Mouse (Mus musculus) cerebellum, adult 11 months (tissue): ENCODE measurements at regions not wholly inside any gene's neighbourhood (a gene's known extent, or its start where the extent isn't known, plus 50 kb on each side); places are given as distances from the start of the nearest gene placed in this dataset.
A peak's percentile ranks its signal among the peaks of the same experiment; 100 is the strongest.

Experiments
- DNase-seq: peaks from one replicate; pipeline ENCODE4 v3.0.0; 2022

DNA sequence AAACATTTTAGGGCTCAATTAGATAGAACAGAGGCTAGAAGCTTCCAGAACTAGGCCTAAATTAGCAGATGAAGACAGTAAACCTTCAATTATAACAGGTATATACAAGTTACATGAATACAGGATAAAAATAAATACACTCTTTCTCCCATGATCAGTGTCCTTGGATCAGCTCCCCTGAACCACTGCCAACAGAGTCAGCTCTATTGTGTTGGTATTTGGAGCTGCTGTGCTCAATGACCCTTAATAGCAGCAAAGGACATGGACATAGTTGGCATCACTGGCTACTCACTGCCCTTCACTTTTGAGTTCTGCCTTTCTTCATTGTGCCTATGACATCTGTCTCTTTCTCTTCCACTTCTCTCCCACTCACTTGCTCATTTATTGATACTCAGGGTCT, 639.1 kb upstream of the 4921530L21Rik start:
- DNase-seq = no peak

DNA sequence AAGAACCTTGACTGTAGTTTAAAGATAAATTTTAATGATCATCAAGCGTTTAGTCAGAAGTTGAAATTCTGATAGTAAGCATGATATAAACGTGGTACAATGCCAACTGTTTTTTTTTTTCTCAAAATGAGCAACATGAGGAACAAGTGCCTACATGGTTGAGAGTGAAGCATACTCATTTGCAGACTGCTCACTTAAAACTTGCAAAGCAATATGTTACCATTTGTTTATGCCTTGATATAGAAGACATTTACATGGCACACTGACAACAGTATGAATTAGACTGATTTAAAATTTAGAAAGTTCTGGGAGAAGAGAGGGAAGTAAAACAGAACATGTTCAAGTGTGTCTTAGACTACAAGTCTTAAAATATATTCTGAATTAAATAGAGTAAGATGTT, 632.2 kb upstream of the 4921530L21Rik start:
- DNase-seq = no peak

DNA sequence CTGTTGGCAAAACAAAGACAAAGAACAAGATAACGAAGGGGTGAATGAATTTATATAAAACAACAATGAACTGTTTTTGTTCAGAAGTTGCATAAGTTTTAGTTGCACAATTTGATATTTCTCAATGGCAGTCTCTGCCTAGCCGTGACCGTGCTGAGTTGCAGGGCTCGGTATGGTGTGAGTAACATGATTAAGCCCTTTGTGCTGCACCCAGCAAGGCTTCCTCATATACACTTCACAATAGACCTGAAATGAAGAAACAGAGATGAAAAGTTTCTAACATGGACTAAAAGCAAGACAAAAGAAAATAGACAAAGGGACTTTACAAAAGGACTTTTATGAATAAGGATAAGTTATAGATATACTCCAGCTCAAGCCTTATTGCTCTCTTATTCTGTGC, 624.9 kb upstream of the 4921530L21Rik start:
- DNase-seq = no peak

DNA sequence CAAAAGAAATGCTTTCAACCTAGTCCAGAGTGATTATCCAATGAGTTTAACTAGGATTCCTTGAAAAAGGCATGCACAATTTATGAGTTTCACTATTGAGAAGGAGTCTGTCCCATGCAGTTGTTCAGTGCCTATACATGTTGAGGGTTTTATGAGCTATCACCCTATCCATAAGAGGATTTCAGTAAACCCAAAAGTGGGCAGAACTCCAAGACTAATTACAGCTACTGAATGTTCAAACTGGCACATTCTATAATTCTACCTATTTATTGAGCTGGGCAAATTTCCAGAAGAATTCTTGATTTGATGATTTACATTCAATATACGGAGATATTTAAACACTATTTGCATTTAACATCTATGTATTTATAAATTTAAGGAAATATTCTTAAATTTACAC, 599.6 kb upstream of the 4921530L21Rik start:
- DNase-seq = no peak

DNA sequence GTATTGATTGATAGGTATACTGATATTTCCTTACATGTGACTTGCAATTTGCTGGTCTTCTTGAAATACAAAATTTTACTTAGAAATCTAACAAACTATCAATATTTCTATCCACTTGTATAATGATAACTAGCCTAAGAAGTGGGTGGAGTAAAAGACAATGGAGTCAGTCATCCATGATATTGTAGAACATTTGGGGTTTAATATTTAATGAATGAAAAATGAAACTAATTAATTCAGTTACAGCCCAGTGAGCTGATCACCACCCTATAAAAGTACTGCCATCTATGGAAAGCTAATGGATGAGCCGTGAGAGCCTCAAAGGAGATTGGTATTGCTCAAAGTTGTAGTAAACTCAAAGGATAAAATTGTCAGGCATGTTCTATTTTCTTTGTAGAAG, 599.0 kb upstream of the 4921530L21Rik start:
- DNase-seq = no peak

DNA sequence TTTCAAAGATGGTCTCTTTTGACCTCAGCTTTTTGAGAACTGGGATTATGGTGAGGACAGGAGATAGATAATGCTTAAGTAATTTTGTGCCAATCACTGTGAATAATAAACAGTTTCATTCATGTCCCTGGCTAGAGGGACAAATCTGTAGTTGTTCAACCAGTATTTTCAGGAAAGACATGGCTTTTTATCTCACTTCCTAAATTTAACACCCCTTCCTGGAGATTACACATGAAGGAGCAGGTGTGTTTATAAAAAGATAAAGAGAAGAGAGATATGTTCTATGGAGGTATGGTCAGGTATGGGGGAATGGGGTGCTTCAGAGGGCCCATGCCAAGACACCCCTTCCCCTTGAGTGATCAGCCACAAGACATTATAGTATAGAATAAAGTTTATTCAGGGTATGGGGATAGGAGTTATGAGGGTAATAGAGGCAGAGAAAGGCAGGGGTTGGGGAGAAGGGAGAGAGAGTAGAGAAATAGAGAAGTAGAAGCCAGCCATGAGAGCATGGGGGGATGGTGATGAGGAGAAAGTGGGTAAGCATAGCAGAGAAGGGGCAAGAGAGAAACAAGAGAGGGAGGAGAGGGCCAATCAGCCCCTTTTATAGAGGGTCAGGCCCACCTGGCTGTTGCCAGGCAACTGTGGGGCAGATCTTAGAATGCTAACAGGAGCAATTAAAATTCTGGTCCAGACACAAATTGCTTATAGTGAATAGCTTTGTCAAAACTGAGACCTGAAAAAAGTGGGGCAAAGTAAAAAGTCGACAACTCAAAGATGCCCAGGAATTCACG, 566.7 kb upstream of the 4921530L21Rik start:
- DNase-seq = no peak

DNA sequence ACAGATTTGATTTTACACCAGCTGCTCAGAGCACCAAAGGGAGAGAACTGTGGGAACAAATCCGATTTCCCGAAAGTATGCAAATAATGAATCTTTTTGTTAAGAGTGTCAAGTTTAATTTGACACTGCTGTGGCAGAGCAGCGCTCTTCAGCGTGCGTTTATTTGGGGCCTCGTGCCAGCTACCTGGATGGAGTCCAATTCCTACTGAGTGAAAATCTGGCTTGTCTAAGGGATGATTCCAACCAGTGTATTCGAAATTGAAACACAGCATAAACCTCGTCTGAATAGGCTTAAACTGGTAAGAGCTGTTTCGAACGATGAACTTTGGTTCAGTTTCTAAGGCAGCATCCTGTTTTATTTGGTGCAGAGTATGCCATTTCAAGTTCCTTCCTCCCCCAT, 524.1 kb upstream of the 4921530L21Rik start:
- DNase-seq = peak; percentile 32
